Mouse (Mus musculus): ENCODE data around the gene Acnat1. TPM values are rescaled to one million over a fixed set of nuclear protein-coding genes. Genes with fewer than 3 reads are reported as not detected.
"Not testable (repeated sequence)": the region's sequence is repeated elsewhere in the genome, so short reads cannot be mapped to it uniquely, and the experiment has no call there.

The Acnat1 gene
- total RNA-seq, 2 experiments from 2014 or later = not detected

- DNase-seq (ENCODE audit: low spot score) = no peak
Measured at GRCm38 (mm10) chr4:49467360-49467759, 6.4 kb downstream of the Acnat1 start.

DNA sequence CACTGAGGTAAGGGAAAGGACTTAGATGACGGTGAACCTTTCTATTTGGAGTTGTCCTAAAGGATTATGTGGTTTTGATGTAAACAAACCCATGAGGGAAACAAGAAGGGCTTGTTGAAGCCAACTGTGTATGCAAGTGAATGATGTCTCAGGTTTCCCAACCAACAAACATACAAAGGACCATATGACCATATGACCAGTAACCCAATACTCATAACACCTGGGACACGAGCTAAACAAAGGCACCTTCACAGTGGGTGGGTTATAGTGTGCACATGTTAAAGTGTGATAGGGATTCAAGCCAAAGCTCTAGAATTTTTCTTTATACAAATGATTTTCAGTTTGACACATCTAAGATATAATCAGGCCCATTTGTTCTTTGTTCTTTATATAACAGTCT is 17.5 kb downstream of the Acnat1 start:
- DNase-seq (ENCODE audit: low spot score) = no peak

DNA sequence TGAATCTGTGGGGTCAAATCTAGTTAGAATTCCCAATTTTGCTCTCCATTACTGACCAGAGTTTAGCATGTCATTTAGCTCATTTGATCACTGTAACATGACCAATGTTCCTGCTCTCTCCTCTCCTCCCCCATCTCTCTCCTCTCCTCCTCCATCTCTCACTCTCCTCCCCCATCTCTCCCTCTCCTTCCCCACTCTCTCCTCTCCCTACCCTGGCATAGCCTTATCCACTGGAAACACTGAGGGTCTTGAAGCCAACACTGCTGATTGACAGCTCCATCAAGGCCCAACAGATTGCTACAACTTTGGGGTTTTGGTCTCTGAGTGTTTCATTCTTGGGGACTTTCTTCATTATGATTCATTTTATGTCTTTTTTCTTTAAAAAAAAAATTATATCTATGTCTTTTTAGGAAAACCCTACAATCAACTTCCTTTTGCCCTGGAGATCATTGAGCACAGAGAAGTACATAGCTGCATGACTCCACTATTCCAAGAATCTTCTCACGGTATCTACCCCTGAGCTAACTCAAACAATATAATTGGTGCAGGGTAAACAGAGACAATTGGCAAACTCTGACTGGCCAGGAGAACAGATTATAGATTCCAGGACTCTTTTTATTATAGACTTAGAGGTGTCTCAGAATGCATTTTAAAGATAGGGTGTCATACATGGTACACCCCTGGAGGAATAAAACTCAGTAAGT is 21.7 kb downstream of the Acnat1 start:
- DNase-seq (ENCODE audit: low spot score) = no peak

DNA sequence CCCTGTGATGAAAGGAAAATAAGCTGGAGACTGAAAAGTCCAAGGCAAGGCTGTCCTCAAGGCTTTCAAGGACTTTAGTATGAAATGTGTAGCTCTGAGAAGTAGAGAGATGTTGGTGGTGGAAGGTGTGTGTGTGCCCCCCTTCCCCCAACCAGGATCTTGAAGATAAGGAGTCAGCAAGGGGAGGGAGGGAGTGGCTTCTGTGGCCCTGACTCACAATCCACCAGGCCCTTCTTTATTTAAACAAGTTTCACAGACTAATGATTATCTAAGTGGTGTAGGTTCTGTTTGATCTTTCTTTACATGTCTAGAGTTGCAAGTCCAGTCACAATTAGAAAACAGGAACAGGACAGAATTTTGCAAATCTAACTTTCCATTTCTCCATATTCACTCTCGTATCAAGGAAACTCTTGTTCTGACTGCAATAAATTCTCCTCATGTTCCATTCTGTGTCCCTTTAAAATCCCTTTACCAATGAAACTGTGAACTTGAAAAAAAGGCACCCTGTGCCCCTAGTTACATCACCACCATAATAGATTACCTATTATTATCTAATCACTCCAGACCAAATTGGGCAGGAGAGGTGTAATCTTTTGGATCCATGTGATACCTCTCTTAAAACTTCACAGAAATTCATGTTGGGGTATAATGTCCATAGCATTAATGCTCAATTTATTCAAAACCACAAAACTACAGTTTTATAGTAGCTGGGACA is 22.4 kb downstream of the Acnat1 start:
- DNase-seq (ENCODE audit: low spot score) = not testable (repeated sequence)

DNA sequence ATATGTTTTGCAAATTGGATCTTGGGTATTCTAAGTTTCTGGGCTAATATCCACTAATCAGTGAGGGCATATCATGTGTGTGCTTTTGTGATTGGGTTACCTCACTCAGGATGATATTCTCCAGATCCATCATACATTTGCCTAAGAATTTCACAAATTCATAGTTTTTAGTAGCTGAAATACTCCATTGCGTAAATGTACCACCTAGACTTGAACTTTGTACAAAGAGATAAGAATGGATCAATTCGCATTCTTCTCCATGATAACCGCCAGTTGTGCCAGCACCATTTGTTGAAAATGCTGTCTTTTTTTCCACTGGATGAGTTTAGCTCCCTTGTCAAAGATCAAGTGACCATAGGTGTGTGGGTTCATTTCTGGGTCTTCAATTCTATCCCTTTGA is 36.7 kb downstream of the Acnat1 start:
- DNase-seq (ENCODE audit: low spot score) = not testable (repeated sequence)

DNA sequence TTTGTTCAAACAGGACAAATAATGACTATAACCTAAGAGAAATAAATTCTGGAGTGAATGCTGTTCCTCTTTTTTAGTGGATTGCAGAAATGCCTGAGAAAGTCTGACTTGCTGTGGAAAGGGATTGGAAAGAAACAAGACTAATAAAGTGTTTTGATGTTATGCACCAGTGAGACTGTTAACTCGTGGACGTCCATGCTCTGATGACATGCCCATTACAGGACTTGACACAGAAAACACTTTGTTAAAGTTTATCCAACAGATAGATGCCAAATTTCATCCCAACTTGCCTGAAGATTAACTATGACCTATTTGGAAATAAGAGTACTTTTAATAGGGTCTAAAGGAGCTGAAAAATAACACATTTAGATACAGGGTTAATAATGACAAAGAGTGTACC is 63.6 kb downstream of the Acnat1 start:
- DNase-seq (ENCODE audit: low spot score) = not testable (repeated sequence)

DNA sequence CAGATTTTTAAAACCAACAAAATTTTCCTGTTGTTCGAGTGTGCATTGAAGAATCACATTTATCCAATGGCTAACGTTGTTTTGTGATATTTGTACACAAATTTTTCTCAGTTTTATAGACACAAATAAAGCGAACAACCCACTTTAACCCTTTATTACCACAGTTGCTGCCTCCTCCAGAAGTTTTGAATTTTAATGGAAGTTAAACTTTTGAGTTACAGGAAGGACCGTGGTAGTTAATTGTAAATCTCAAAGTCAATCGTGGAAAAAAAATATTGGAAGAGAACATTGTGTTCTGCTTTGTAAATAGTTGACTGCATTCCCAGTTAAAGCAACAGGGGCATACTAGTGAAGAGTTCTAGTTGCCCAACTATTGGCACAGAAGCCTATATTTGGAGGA is 65.8 kb downstream of the Acnat1 start, which contains the start of gene Acnat2:
Gene Acnat2 (minus strand): TSS at position 195 of the 400 bp plus-strand sequence.
- not testable (repeated sequence) for DNase-seq (ENCODE audit: low spot score)

Other genes starting within 250 kb of the Acnat1 start
- under 1 TPM in 1 of 2 experiments, not detected in 1; 0.16 TPM for gene Acnat2, start 65.8 kb downstream of the Acnat1 start, total RNA-seq (2021)
- gene Baat, start 32.6 kb upstream of the Acnat1 start, total RNA-seq (2021) = under 1 TPM; 0.11 to 0.21 TPM
- 10 to 100 TPM; 29.8 to 31.2 TPM for gene Mrpl50, start 47.2 kb upstream of the Acnat1 start, total RNA-seq (2021)
- 1 to 10 TPM; 3.0 to 4.6 TPM for gene Zfp189, start 47.3 kb upstream of the Acnat1 start, total RNA-seq (2021)
- 1 to 10 TPM in 1 of 2 experiments, under 1 TPM in 1; 0.62 to 1.4 TPM for gene Aldob, start 75.6 kb upstream of the Acnat1 start, total RNA-seq (2021)
- gene Tmem246, start 124.0 kb upstream of the Acnat1 start, total RNA-seq (2021) = 10 to 100 TPM; 26.1 to 29.1 TPM
- gene Rnf20, start 158.1 kb upstream of the Acnat1 start, total RNA-seq (2021) = 10 to 100 TPM; 25.9 to 28.0 TPM
- gene Ppp3r2, start 208.1 kb upstream of the Acnat1 start, total RNA-seq (2021) = not detected